Mouse (Mus musculus) stomach, postnatal 0 days (tissue): ENCODE results near the gene Tprgl.

Experiments used
- CTCF ChIP-seq: IDR thresholded peaks from 2 replicates; pipeline ENCODE4 v1.5.1; 2016; ENCODE audit warnings: antibody characterized with exemption, low read depth, mild to moderate bottlenecking, moderate library complexity
- EP300 ChIP-seq: optimal IDR thresholded peaks from 2 replicates; pipeline ENCODE3; 2016; ENCODE audit warnings: antibody characterized with exemption

- TF ChIP-seq CTCF (no peak), EP300 (no peak)
These were observed 6.4 kb downstream of the Tprgl start for GRCm38 (mm10) chr4:154154104-154154503.
